Mouse (Mus musculus): ENCODE measurements at regions not wholly inside any gene's neighbourhood (a gene's known extent, or its start where the extent isn't known, plus 50 kb on each side); places are given as distances from the start of the nearest gene placed in this dataset.
A peak's percentile ranks its signal among the peaks of the same experiment; 100 is the strongest.

GRCm38 (mm10) chr5:4536790-4537189, 221.0 kb downstream of the Fzd1 start:
- H3K9me3 ChIP-seq: no peaks in the 10 kb centered on the region
- H3K27ac ChIP-seq (replicated peaks): no peak overlapping the region
- H3K36me3 ChIP-seq (replicated peaks): no peaks in the 10 kb centered on the region
- WGBS: 85% methylated on average over 2 of the region's 2 CpGs
- H3K4me1 ChIP-seq: peaks cover 19% of the 10 kb centered on the region
- H3K27me3 ChIP-seq (replicated peaks; ENCODE audit: low read depth, poor library complexity, severe bottlenecking): no peaks in the 10 kb centered on the region
- no peak overlapping the region for H3K4me3 ChIP-seq
- no peak for DNase-seq (ENCODE audit: low spot score)

GRCm38 (mm10) chr5:4535951-4536350, 221.9 kb downstream of the Fzd1 start:
- WGBS: 61% methylated on average over 8 of the region's 8 CpGs

GRCm38 (mm10) chr5:4534512-4534911, 223.3 kb downstream of the Fzd1 start:
- Histone ChIP-seq H3K27me3 (replicated peaks; ENCODE audit: low read depth, poor library complexity, severe bottlenecking) (no peaks in the 10 kb centered on the region), H3K9me3 (no peaks in the 10 kb centered on the region), H3K36me3 (replicated peaks) (no peaks in the 10 kb centered on the region), H3K4me3 (no peak overlapping the region), H3K4me1 (peaks cover 33% of the 10 kb centered on the region), H3K27ac (replicated peaks) (no peak overlapping the region)
- 48% methylated on average over 2 of the region's 2 CpGs for WGBS
- peak; percentile 70 for DNase-seq (ENCODE audit: low spot score)

More at GRCm38 (mm10) chr5:4535951-4536350, 221.9 kb downstream of the Fzd1 start:
- Histone ChIP-seq H3K27ac (replicated peaks) (peak overlapping the region; percentile 70), H3K36me3 (replicated peaks) (no peaks in the 10 kb centered on the region), H3K4me1 (peaks cover 21% of the 10 kb centered on the region), H3K9me3 (no peaks in the 10 kb centered on the region), H3K4me3 (no peak overlapping the region), H3K27me3 (replicated peaks; ENCODE audit: low read depth, poor library complexity, severe bottlenecking) (no peaks in the 10 kb centered on the region)
- peak; percentile 26 for DNase-seq (ENCODE audit: low spot score)

- no peak for DNase-seq (ENCODE audit: low spot score)
- H3K27me3 ChIP-seq (replicated peaks; ENCODE audit: low read depth, poor library complexity, severe bottlenecking): no peaks in the 10 kb centered on the region
- WGBS: 29% methylated on average over 10 of the region's 10 CpGs
- H3K9me3 ChIP-seq: no peaks in the 10 kb centered on the region
- H3K27ac ChIP-seq (replicated peaks): no peak overlapping the region; the same call in 1 of the 2 replicates
- no peaks in the 10 kb centered on the region for H3K36me3 ChIP-seq (replicated peaks)
- H3K4me1 ChIP-seq: peaks cover 26% of the 10 kb centered on the region
- no peak overlapping the region for H3K4me3 ChIP-seq
Measured at GRCm38 (mm10) chr5:4530236-4531067, 227.4 kb downstream of the Fzd1 start.

- Histone ChIP-seq H3K4me1 (peaks cover 13% of the 10 kb centered on the region), H3K9me3 (no peaks in the 10 kb centered on the region), H3K36me3 (replicated peaks) (no peaks in the 10 kb centered on the region), H3K27me3 (replicated peaks; ENCODE audit: low read depth, poor library complexity, severe bottlenecking) (no peaks in the 10 kb centered on the region), H3K4me3 (no peak overlapping the region), H3K27ac (replicated peaks) (no peak overlapping the region)
- no peak for DNase-seq (ENCODE audit: low spot score)
- WGBS: 79% methylated on average over 9 of the region's 9 CpGs
Measured at GRCm38 (mm10) chr5:4526042-4526815, 231.6 kb downstream of the Fzd1 start.

- Histone ChIP-seq H3K36me3 (replicated peaks) (no peaks in the 10 kb centered on the region), H3K4me1 (peaks cover 38% of the 10 kb centered on the region), H3K9me3 (no peaks in the 10 kb centered on the region), H3K27ac (replicated peaks) (no peak overlapping the region), H3K4me3 (no peak overlapping the region), H3K27me3 (replicated peaks; ENCODE audit: low read depth, poor library complexity, severe bottlenecking) (peaks cover 1% of the 10 kb centered on the region)
- DNase-seq (ENCODE audit: low spot score): no peak
- 92% methylated on average over 3 of the region's 3 CpGs for WGBS
Measured at GRCm38 (mm10) chr5:4500599-4500998, 257.2 kb downstream of the Fzd1 start.

- WGBS: 43% methylated on average over 4 of the region's 4 CpGs
- Histone ChIP-seq H3K4me3 (no peak overlapping the region), H3K36me3 (replicated peaks) (no peaks in the 10 kb centered on the region), H3K27ac (replicated peaks) (0 out of 2 replicates have a peak overlapping the region, but pooled peaks have one; percentile 31), H3K4me1 (peaks cover 44% of the 10 kb centered on the region), H3K27me3 (replicated peaks; ENCODE audit: low read depth, poor library complexity, severe bottlenecking) (peaks cover 13% of the 10 kb centered on the region), H3K9me3 (no peaks in the 10 kb centered on the region)
- peak; percentile 8 for DNase-seq (ENCODE audit: low spot score)
Measured at GRCm38 (mm10) chr5:4499036-4499435, 258.8 kb downstream of the Fzd1 start.

GRCm38 (mm10) chr5:4498425-4498824, 259.4 kb downstream of the Fzd1 start:
- H3K4me3 ChIP-seq: no peak overlapping the region
- WGBS: 75% methylated on average over 3 of the region's 3 CpGs
- peak; percentile 8 for DNase-seq (ENCODE audit: low spot score)

GRCm38 (mm10) chr5:4496907-4497200, 261.0 kb downstream of the Fzd1 start:
- no peak for DNase-seq (ENCODE audit: low spot score)
- Histone ChIP-seq H3K36me3 (replicated peaks) (no peaks in the 10 kb centered on the region), H3K27me3 (replicated peaks; ENCODE audit: low read depth, poor library complexity, severe bottlenecking) (peaks cover 14% of the 10 kb centered on the region), H3K9me3 (no peaks in the 10 kb centered on the region), H3K4me3 (no peak overlapping the region), H3K4me1 (peaks cover 57% of the 10 kb centered on the region), H3K27ac (replicated peaks) (peak overlapping the region; percentile 31; the same call in 1 of the 2 replicates)
- WGBS: 28% methylated on average over 3 of the region's 3 CpGs

More at GRCm38 (mm10) chr5:4498425-4498824, 259.4 kb downstream of the Fzd1 start:
- Histone ChIP-seq H3K9me3 (no peaks in the 10 kb centered on the region), H3K27me3 (replicated peaks; ENCODE audit: low read depth, poor library complexity, severe bottlenecking) (peaks cover 14% of the 10 kb centered on the region), H3K4me1 (peaks cover 50% of the 10 kb centered on the region), H3K36me3 (replicated peaks) (no peaks in the 10 kb centered on the region), H3K27ac (replicated peaks) (peak overlapping the region; percentile 30; the same call in 1 of the 2 replicates)

- Histone ChIP-seq H3K27ac (replicated peaks) (peak overlapping the region; percentile 31), H3K9me3 (no peaks in the 10 kb centered on the region), H3K27me3 (replicated peaks; ENCODE audit: low read depth, poor library complexity, severe bottlenecking) (peaks cover 14% of the 10 kb centered on the region), H3K4me3 (0 out of 2 replicates have a peak overlapping the region, but pooled peaks have one; percentile 26), H3K4me1 (peaks cover 57% of the 10 kb centered on the region), H3K36me3 (replicated peaks) (no peaks in the 10 kb centered on the region)
- DNase-seq (ENCODE audit: low spot score): peak; percentile 12
- WGBS: 21% methylated on average over 20 of the region's 20 CpGs
Measured at GRCm38 (mm10) chr5:4496132-4496906, 261.5 kb downstream of the Fzd1 start.

GRCm38 (mm10) chr5:4495482-4495881, 262.4 kb downstream of the Fzd1 start:
- no peaks in the 10 kb centered on the region for H3K36me3 ChIP-seq (replicated peaks)
- H3K4me1 ChIP-seq: peaks cover 57% of the 10 kb centered on the region
- H3K9me3 ChIP-seq: no peaks in the 10 kb centered on the region
- H3K27ac ChIP-seq (replicated peaks): no peak overlapping the region
- 49% methylated on average over 6 of the region's 6 CpGs for WGBS
- H3K4me3 ChIP-seq: no peak overlapping the region
- peaks cover 14% of the 10 kb centered on the region for H3K27me3 ChIP-seq (replicated peaks; ENCODE audit: low read depth, poor library complexity, severe bottlenecking)
- no peak for DNase-seq (ENCODE audit: low spot score)

Measured in embryonic facial prominence, embryonic 10.5 days (tissue).